Mouse (Mus musculus) liver, adult 2 months (tissue): ENCODE results near the gene Pou5f2. TPM values are rescaled to one million over a fixed set of nuclear protein-coding genes. Genes with fewer than 3 reads are reported as not detected.

Experiments
- DNase-seq: peaks from one replicate; pipeline ENCODE4 v3.0.0-alpha.2; 2011; ENCODE audit warnings: low read depth, low spot score; ENCODE audit errors: extremely low read depth
- H3K27ac ChIP-seq: fragments of 200-500 bp; replicated peaks from 2 replicates; pipeline ENCODE4 v1.5.1; 2012; ENCODE audit warnings: low read depth, mild to moderate bottlenecking, control low read depth, inconsistent platforms, low read length; ENCODE audit not compliant: insufficient read depth
- H3K27me3 ChIP-seq: fragments of 200-500 bp; 2 replicates; pipeline ENCODE4 v1.6.1; 2012; ENCODE audit warnings: mild to moderate bottlenecking, moderate library complexity, low read length, inconsistent platforms; ENCODE audit not compliant: control insufficient read depth, insufficient read depth
- H3K36me3 ChIP-seq: fragments of 200-500 bp; 2 replicates; pipeline ENCODE4 v1.6.1; 2012; ENCODE audit warnings: low read length, inconsistent platforms; ENCODE audit not compliant: control insufficient read depth, insufficient read depth
- H3K4me1 ChIP-seq: fragments of 200-500 bp; 2 replicates; pipeline ENCODE4 v1.6.1; 2011; ENCODE audit warnings: low read length; ENCODE audit not compliant: control insufficient read depth, insufficient read depth
- H3K4me3 ChIP-seq: fragments of 200-500 bp; 2 replicates; pipeline ENCODE4 v1.5.1; 2011; ENCODE audit warnings: low read depth, mild to moderate bottlenecking, control low read depth, low read length, moderate library complexity; ENCODE audit not compliant: insufficient read depth
- H3K79me2 ChIP-seq: fragments of 200-500 bp; 2 replicates; pipeline ENCODE4 v1.6.1; 2012; ENCODE audit warnings: inconsistent platforms, mild to moderate bottlenecking, low read length, moderate library complexity; ENCODE audit not compliant: control insufficient read depth, insufficient read depth
- H3K9ac ChIP-seq: fragments of 200-500 bp; 2 replicates; pipeline ENCODE4 v1.6.1; 2012; ENCODE audit warnings: low read depth, mild to moderate bottlenecking, control low read depth, inconsistent platforms, low read length
- CTCF ChIP-seq: fragments of 200-500 bp; IDR thresholded peaks from 2 replicates; pipeline ENCODE4 v1.5.1; 2011; ENCODE audit warnings: low read depth, low read length, control low read depth
- POLR2A ChIP-seq: fragments of 200-500 bp; IDR thresholded peaks from 2 replicates; pipeline ENCODE4 v1.6.1; 2011; ENCODE audit warnings: low read length, control low read depth; ENCODE audit not compliant: insufficient read depth; ENCODE audit errors: extremely low read depth
- WGBS: fragments of 180-500 bp; shearing (Covaris S2); methylation state at CpG from one replicate; pipeline ENCODE4 v1.1.7; 2018; 5-methylcytosine and 5-hydroxymethylcytosine counted together
- polyA plus RNA-seq: library from polyadenylated mRNA; depleted of rRNA; stranded (reverse); fragments of >200 nt; gene quantifications from 2 replicates; pipeline ENCODE4 v1.2.3, GENCODE M21; 2012; rRNA removed
- total RNA-seq: library from RNA; depleted of rRNA; stranded (reverse); fragments of >200 nt; gene quantifications from 2 replicates; pipeline ENCODE4 v1.2.3, GENCODE M21; 2014; rRNA removed

Pou5f2 gene
- total RNA-seq (1.3 and 1.4 TPM in 2 replicates), polyA plus RNA-seq (0.07 TPM in 1 of 2 replicates, not detected in the other)

- no peak within 1 kb of the TSS for H3K27ac ChIP-seq
- no peaks in the 10 kb centered on the region for H3K36me3 ChIP-seq
- WGBS, result 67% methylated on average over 15 of the region's 15 CpGs
- H3K27me3 ChIP-seq, result no peaks in the 10 kb centered on the region
- H3K9ac ChIP-seq, result no peak within 1 kb of the TSS
- no peaks in the 10 kb centered on the region for H3K79me2 ChIP-seq
- H3K4me3 ChIP-seq, result no peak within 1 kb of the TSS
- DNase-seq, result no peak
- TF ChIP-seq POLR2A (no peak), CTCF (peak; percentile 31)
- no peaks in the 10 kb centered on the region for H3K4me1 ChIP-seq
Measured at GRCm38 (mm10) chr13:78024683-78025294, at the start of gene Pou5f2. Pou5f2 (plus strand) TSS chr13:78024902.

- Histone ChIP-seq H3K36me3 (no peaks in the 10 kb centered on the region), H3K4me1 (no peaks in the 10 kb centered on the region), H3K79me2 (no peaks in the 10 kb centered on the region), H3K27ac (no peak overlapping the region), H3K4me3 (no peak overlapping the region), H3K27me3 (no peaks in the 10 kb centered on the region), H3K9ac (no peak overlapping the region)
- TF ChIP-seq POLR2A (no peak), CTCF (no peak)
- no peak for DNase-seq
- 59% methylated on average over 3 of the region's 3 CpGs for WGBS
Measured at GRCm38 (mm10) chr13:77976248-77976647, 48.5 kb upstream of the Pou5f2 start.

- no peak for TF ChIP-seq POLR2A
- TF ChIP-seq CTCF, result no peak
- H3K27ac ChIP-seq, result no peak overlapping the region
- no peak overlapping the region for H3K4me3 ChIP-seq
- peak; percentile 54 for DNase-seq
- no peaks in the 10 kb centered on the region for H3K4me1 ChIP-seq
- H3K9ac ChIP-seq, result no peak overlapping the region
- H3K36me3 ChIP-seq, result no peaks in the 10 kb centered on the region
- 42% methylated on average over 1 of the region's 1 CpGs for WGBS
- no peaks in the 10 kb centered on the region for H3K79me2 ChIP-seq
- no peaks in the 10 kb centered on the region for H3K27me3 ChIP-seq
Measured at GRCm38 (mm10) chr13:77977121-77977520, 47.6 kb upstream of the Pou5f2 start.

GRCm38 (mm10) chr13:77982105-77982851 lies 42.4 kb upstream of the Pou5f2 start:
- no peak overlapping the region for H3K27ac ChIP-seq
- TF ChIP-seq CTCF, result peak; percentile 43
- TF ChIP-seq POLR2A, result no peak
- peak; percentile 37 for DNase-seq

GRCm38 (mm10) chr13:77982852-77983202 lies 41.9 kb upstream of the Pou5f2 start:
- no peaks in the 10 kb centered on the region for H3K4me1 ChIP-seq

More at GRCm38 (mm10) chr13:77982105-77982851, 42.4 kb upstream of the Pou5f2 start:
- Histone ChIP-seq H3K36me3 (no peaks in the 10 kb centered on the region), H3K79me2 (no peaks in the 10 kb centered on the region), H3K9ac (no peak overlapping the region), H3K27me3 (no peaks in the 10 kb centered on the region), H3K4me1 (no peaks in the 10 kb centered on the region), H3K4me3 (no peak overlapping the region)
- 36% methylated on average over 5 of the region's 5 CpGs for WGBS

More at GRCm38 (mm10) chr13:77982852-77983202, 41.9 kb upstream of the Pou5f2 start:
- H3K79me2 ChIP-seq, result no peaks in the 10 kb centered on the region
- TF ChIP-seq POLR2A (no peak), CTCF (no peak)
- no peak for DNase-seq
- H3K9ac ChIP-seq, result no peak overlapping the region
- WGBS, result 76% methylated on average over 2 of the region's 2 CpGs
- no peaks in the 10 kb centered on the region for H3K36me3 ChIP-seq
- H3K27me3 ChIP-seq, result no peaks in the 10 kb centered on the region
- no peak overlapping the region for H3K4me3 ChIP-seq
- no peak overlapping the region for H3K27ac ChIP-seq
